Comparison of ENCODE assay signal across 8 mouse cellular contexts in the genomic region with DNA sequence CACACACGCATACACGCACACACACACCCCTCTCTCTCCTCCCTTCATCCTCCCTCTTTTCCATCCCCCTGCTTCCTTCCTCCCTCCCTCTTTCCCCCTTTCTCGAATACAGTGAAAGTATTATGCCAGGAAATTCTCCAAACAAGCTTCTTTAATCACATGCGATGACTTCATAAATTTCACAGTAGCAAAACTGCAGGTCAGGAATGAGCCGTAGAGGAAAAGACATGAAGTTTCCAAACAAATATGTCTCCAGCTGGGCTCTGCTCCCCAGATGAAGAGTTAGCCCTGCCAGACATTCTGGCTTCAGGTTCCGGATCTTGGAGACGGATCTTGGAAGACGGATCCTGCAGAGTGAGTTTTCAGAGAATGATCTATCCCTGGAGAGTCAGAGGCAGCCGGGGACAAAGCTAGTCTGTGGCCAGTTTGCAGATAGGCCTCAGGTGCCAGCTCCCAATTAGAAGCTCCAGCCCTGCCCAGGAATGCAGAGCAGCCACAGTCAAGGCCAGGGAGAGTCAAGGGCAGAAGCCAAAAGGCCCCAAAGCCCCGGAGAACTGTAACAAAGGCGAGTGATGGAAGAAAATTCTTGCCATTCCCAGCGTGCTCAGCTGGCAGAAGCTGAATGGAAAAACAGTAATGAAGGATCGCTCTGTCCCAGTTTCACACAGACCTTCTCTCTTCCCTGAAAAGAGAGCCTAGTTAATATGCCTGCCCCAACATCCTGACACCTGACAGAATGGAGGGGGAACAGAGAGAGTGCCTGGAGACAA.
DNase-seq lines count a peak whose midpoint lies in the region; ATAC-seq and TF ChIP-seq lines count a peak whose summit lies in the region.

No protein-coding gene starts in this region.

- no peaks in the 10 kb centered on the region for H3K27me3 ChIP-seq in E14TG2a.4 (ENCODE audit: insufficient read depth, low read length)
- no peaks in the 10 kb centered on the region for H3K27me3 ChIP-seq in forebrain, embryonic 15.5 days
- no peaks in the 10 kb centered on the region for H3K27me3 ChIP-seq in stomach, embryonic 16.5 days (ENCODE audit: control insufficient read depth, insufficient read depth, low read length)

- 0 out of 2 replicates have a peak overlapping the region, but pooled peaks have one; percentile 15 for H3K9ac ChIP-seq in forebrain, embryonic 15.5 days (replicated peaks)
- H3K9ac ChIP-seq in stomach, embryonic 16.5 days (ENCODE audit: low read length), result no peak overlapping the region

- WGBS in forebrain, embryonic 15.5 days, result 27% methylated on average over 13 of the region's 13 CpGs
- 37% methylated on average over 13 of the region's 13 CpGs for WGBS in stomach, embryonic 16.5 days

- DNase-seq in brain, embryonic 14.5 days (ENCODE audit: low read depth), result peak; percentile 86
- DNase-seq in heart, postnatal 10 days, result peak; percentile 90 to 91
- DNase-seq in kidney, postnatal 4 days, result peak; percentile 57 to 73
- DNase-seq in lung, postnatal 14 days, result peak; percentile 52
- DNase-seq in spleen, postnatal 36 days (ENCODE audit: low spot score in 2 of 2), result no peak

- peak overlapping the region; percentile 10; the same call in 1 of the 2 replicates for H3K4me2 ChIP-seq in forebrain, embryonic 15.5 days (replicated peaks)
- H3K4me2 ChIP-seq in stomach, embryonic 16.5 days (ENCODE audit: low read depth, low read length), result peak overlapping the region; percentile 6; the same call in 1 of the 2 replicates

- H3K9me3 ChIP-seq in E14TG2a.4 (ENCODE audit: low read length), result no peaks in the 10 kb centered on the region
- H3K9me3 ChIP-seq in forebrain, embryonic 15.5 days, result no peaks in the 10 kb centered on the region
- no peaks in the 10 kb centered on the region for H3K9me3 ChIP-seq in stomach, embryonic 16.5 days (replicated peaks; ENCODE audit: control insufficient read depth, low read length)

- TF ChIP-seq POLR2A in brain, embryonic 14.5 days (IDR thresholded peaks at IDR 0.05; ENCODE audit: borderline replicate concordance, extremely low read depth, insufficient read depth, insufficient read length, poor library complexity, severe bottlenecking), result no peak

- H3K4me1 ChIP-seq in E14TG2a.4 (replicated peaks; ENCODE audit: low read depth, low read length), result peaks cover 69% of the 10 kb centered on the region
- peaks cover 29% of the 10 kb centered on the region for H3K4me1 ChIP-seq in forebrain, embryonic 15.5 days
- H3K4me1 ChIP-seq in stomach, embryonic 16.5 days (ENCODE audit: control insufficient read depth, insufficient read depth, low read length), result peaks cover 14% of the 10 kb centered on the region

- TF ChIP-seq CTCF in E14TG2a.4 (conservative IDR thresholded peaks at IDR 0.05; ENCODE audit: low read length), result no peak
- TF ChIP-seq CTCF in brain, embryonic 14.5 days (IDR thresholded peaks at IDR 0.05; ENCODE audit: borderline replicate concordance, extremely low read depth, insufficient read depth, insufficient read length), result no peak

- ATAC-seq in forebrain, embryonic 15.5 days (replicated peaks), result peak; percentile 62
- ATAC-seq in stomach, embryonic 16.5 days (ENCODE audit: insufficient read depth, low FRiP score), result peak; percentile 59

- peak overlapping the region; percentile 89 for H3K27ac ChIP-seq in forebrain, embryonic 15.5 days (replicated peaks)
- H3K27ac ChIP-seq in stomach, embryonic 16.5 days (ENCODE audit: low read length), result peak overlapping the region; percentile 59

- intact Hi-C loops in heart, postnatal 10 days (cut with DNase I), result loop anchor here (5.0 to 10.0 kb wide), 2 partner anchors 90 to 403 kb away; partner anchors contain the start of genes Ndufv2 and Vapa

- H3K4me3 ChIP-seq in E14TG2a.4 (replicated peaks; ENCODE audit: low read length), result peak overlapping the region; percentile 42
- H3K4me3 ChIP-seq in forebrain, embryonic 15.5 days, result no peak overlapping the region
- H3K4me3 ChIP-seq in stomach, embryonic 16.5 days (replicated peaks; ENCODE audit: low read length), result no peak overlapping the region

- H3K36me3 ChIP-seq in E14TG2a.4 (ENCODE audit: insufficient read depth, low read length), result 0 out of 2 replicates have a peak, but pooled peaks cover 4% of the 10 kb centered on the region
- H3K36me3 ChIP-seq in forebrain, embryonic 15.5 days, result no peaks in the 10 kb centered on the region
- no peaks in the 10 kb centered on the region for H3K36me3 ChIP-seq in stomach, embryonic 16.5 days (ENCODE audit: control insufficient read depth, insufficient read depth, low read length)

Comparison
In these comparisons a context has a peak if more than half of its experiments do, and no peak if none do; other contexts are left out.
1. DNase-seq: peak in brain, embryonic 14.5 days (single experiment), heart, postnatal 10 days (2 of 2), kidney, postnatal 4 days (2 of 2) and lung, postnatal 14 days (single experiment); none in spleen, postnatal 36 days (0 of 2).